Mouse (Mus musculus) liver, postnatal 0 days (tissue): ENCODE measurements around the gene Dnajc30. TPM values are rescaled to one million over a fixed set of nuclear protein-coding genes. Genes with fewer than 3 reads are reported as not detected.

Experiments
- ATAC-seq: fragments of 200-750 bp; cut with Nextera tagmentation; 2 replicates; pipeline ENCODE4 v1.8.0; 2017; ENCODE audit warnings: mild to moderate bottlenecking, moderate library complexity
- DNase-seq: peaks from one replicate; pipeline ENCODE4 v3.0.0-alpha.2; 2016
- H3K27ac ChIP-seq: fragments of 300-500 bp; sonication (generic); 2 replicates; pipeline ENCODE4 v1.5.1; 2014; ENCODE audit warnings: antibody characterized with exemption, moderate library complexity, mild to moderate bottlenecking, low read depth
- H3K27me3 ChIP-seq: fragments of 300-500 bp; sonication (generic); 2 replicates; pipeline ENCODE4 v1.6.1; 2014; ENCODE audit warnings: low read length, control low read depth, mixed read lengths; ENCODE audit not compliant: insufficient read depth
- H3K36me3 ChIP-seq: fragments of 300-500 bp; sonication (generic); replicated peaks from 2 replicates; pipeline ENCODE4 v1.6.1; 2014; ENCODE audit warnings: mild to moderate bottlenecking, control low read depth, low read length, moderate library complexity, mixed read lengths; ENCODE audit not compliant: insufficient read depth
- H3K4me1 ChIP-seq: fragments of 300-500 bp; sonication (generic); 2 replicates; pipeline ENCODE4 v1.6.1; 2014; ENCODE audit warnings: antibody characterized with exemption, mild to moderate bottlenecking, control low read depth; ENCODE audit not compliant: insufficient read depth
- H3K4me2 ChIP-seq: fragments of 300-500 bp; sonication (generic); 2 replicates; pipeline ENCODE4 v1.6.1; 2014; ENCODE audit warnings: low read depth, mild to moderate bottlenecking, low read length, moderate library complexity, mixed read lengths
- H3K4me3 ChIP-seq: fragments of 300-500 bp; sonication (generic); 2 replicates; pipeline ENCODE4 v1.5.1; 2014; ENCODE audit warnings: low read depth, low read length
- H3K9ac ChIP-seq: fragments of 300-500 bp; sonication (generic); replicated peaks from 2 replicates; pipeline ENCODE4 v1.6.1; 2014; ENCODE audit warnings: mild to moderate bottlenecking, moderate library complexity
- H3K9me3 ChIP-seq: fragments of 300-500 bp; sonication (generic); 2 replicates; pipeline ENCODE4 v1.6.1; 2016; ENCODE audit warnings: mild to moderate bottlenecking, control low read depth, low read length, mixed read lengths
- CTCF ChIP-seq: sonication (generic); IDR thresholded peaks from 2 replicates; pipeline ENCODE4 v1.5.1; 2016; ENCODE audit warnings: antibody characterized with exemption, low read depth
- EP300 ChIP-seq: IDR thresholded peaks from 2 replicates; pipeline ENCODE4 v1.6.1; 2016; ENCODE audit warnings: antibody characterized with exemption, low read depth, mild to moderate bottlenecking
- WGBS: fragments of 180-500 bp; shearing (Covaris S2); extraction: QIAGEN DNeasy Blood & Tissue Kit; methylation state at CpG from one replicate; pipeline ENCODE4 v1.1.7; 2014; ENCODE audit not compliant: insufficient replicate concordance; 5-methylcytosine and 5-hydroxymethylcytosine counted together
- polyA plus RNA-seq: library from polyadenylated mRNA; unstranded; fragments of >200 nt; fragmentation: Nextera tagmentation; extraction: Ambion mirVana; gene quantifications from 2 replicates; pipeline ENCODE4 v1.2.1, GENCODE M21; 2015

The Dnajc30 gene
- polyA plus RNA-seq, 1 experiment from 2014 or later: 28.7 TPM

DNA sequence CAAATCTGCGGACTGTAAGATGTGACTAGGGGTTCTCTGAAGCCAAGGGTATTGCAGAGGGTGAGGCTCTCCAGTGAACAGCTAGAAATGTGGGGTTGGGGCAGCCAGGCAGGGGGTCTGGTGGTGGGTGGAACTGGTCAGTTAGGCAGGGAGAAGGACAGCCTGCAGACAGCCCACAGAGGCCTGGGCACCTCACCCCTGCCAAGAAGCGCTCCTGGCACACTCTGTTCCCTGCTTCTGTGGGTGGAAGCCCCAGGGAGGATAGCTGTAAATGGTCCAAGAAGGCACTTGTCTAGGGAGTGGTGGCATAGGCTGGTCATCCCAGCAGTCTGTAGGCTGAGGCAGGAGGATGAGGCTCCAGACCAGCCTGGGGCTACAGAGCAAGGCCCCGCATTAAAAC lies 45.4 kb downstream of the Dnajc30 start:
- no peak overlapping the region for H3K9ac ChIP-seq
- peaks cover 28% of the 10 kb centered on the region for H3K27me3 ChIP-seq
- H3K36me3 ChIP-seq: no peaks in the 10 kb centered on the region
- WGBS: 76% methylated on average over 3 of the region's 3 CpGs
- DNase-seq (no peak), ATAC-seq (no peak)
- peak overlapping the region; percentile 95 for H3K27ac ChIP-seq
- H3K4me2 ChIP-seq: peak overlapping the region; percentile 76
- H3K4me3 ChIP-seq: no peak overlapping the region
- H3K4me1 ChIP-seq: peaks cover 11% of the 10 kb centered on the region
- H3K9me3 ChIP-seq: no peaks in the 10 kb centered on the region
- TF ChIP-seq CTCF (no peak), EP300 (no peak)

- peaks cover 11% of the 10 kb centered on the region for H3K4me1 ChIP-seq
- H3K36me3 ChIP-seq: no peaks in the 10 kb centered on the region
- DNase-seq (no peak), ATAC-seq (no peak)
- WGBS: 41% methylated on average over 6 of the region's 6 CpGs
- H3K27me3 ChIP-seq: peaks cover 28% of the 10 kb centered on the region
- no peak overlapping the region for H3K9ac ChIP-seq
- H3K27ac ChIP-seq: no peak overlapping the region
- no peak overlapping the region for H3K4me2 ChIP-seq
- H3K9me3 ChIP-seq: no peaks in the 10 kb centered on the region
- TF ChIP-seq CTCF: no peak
- no peak overlapping the region for H3K4me3 ChIP-seq
Observed at GRCm38 (mm10) chr5:135109976-135110375, 46.0 kb downstream of the Dnajc30 start.

DNA sequence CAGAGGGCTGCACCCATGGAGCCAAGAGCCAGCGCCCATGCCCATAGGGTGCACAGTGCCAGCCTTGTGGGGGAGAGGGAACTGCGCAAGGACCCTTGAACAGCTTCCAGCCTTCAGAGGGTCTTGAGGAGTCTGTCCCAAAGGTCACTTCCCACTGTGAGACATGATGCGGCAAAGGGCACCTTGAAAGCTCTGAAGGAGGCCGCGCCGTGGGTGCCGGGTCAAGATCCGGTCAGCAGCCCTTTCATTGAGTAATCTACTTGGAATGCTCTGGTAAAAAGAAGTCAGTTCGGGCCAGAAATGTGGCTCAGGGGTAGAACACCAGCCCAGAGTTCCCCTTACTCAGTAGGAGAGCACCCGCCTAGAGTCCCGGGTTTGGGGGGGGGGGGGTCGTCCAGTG lies 49.8 kb downstream of the Dnajc30 start:
- Histone ChIP-seq H3K27me3 (0 out of 2 replicates have a peak, but pooled peaks cover 3% of the 10 kb centered on the region), H3K4me3 (no peak overlapping the region), H3K4me2 (no peak overlapping the region), H3K9me3 (no peaks in the 10 kb centered on the region), H3K36me3 (no peaks in the 10 kb centered on the region), H3K9ac (no peak overlapping the region), H3K4me1 (peaks cover 11% of the 10 kb centered on the region), H3K27ac (no peak overlapping the region)
- WGBS: 79% methylated on average over 12 of the region's 12 CpGs
- ATAC-seq (no peak), DNase-seq (no peak)
- TF ChIP-seq CTCF: no peak
- TF ChIP-seq EP300: no peak

GRCm38 (mm10) chr5:135115241-135115640 lies 51.2 kb downstream of the Dnajc30 start:
- H3K4me3 ChIP-seq: no peak overlapping the region
- H3K27ac ChIP-seq: peak overlapping the region; percentile 58
- H3K9ac ChIP-seq: no peak overlapping the region
- peaks cover 8% of the 10 kb centered on the region for H3K4me1 ChIP-seq
- H3K27me3 ChIP-seq: no peaks in the 10 kb centered on the region
- no peaks in the 10 kb centered on the region for H3K9me3 ChIP-seq
- TF ChIP-seq CTCF (no peak), EP300 (no peak)
- ATAC-seq: peak; percentile 92
- H3K4me2 ChIP-seq: no peak overlapping the region
- 56% methylated on average over 8 of the region's 8 CpGs for WGBS
- DNase-seq: peak; percentile 75
- H3K36me3 ChIP-seq: no peaks in the 10 kb centered on the region

Other genes starting within 250 kb of the Dnajc30 start
- not detected in 2 replicates for gene Tmem270, start 157.5 kb upstream of the Dnajc30 start, polyA plus RNA-seq
- gene Cldn13, start 148.7 kb upstream of the Dnajc30 start, polyA plus RNA-seq: 138 and 152 TPM in 2 replicates
- 17.3 and 21.7 TPM in 2 replicates for gene Mettl27, start 131.8 kb upstream of the Dnajc30 start, polyA plus RNA-seq
- 0.13 and 0.32 TPM in 2 replicates for gene Cldn4, start 117.3 kb upstream of the Dnajc30 start, polyA plus RNA-seq
- gene Cldn3, start 78.0 kb upstream of the Dnajc30 start, polyA plus RNA-seq: 65.0 and 73.7 TPM in 2 replicates
- 47.9 and 49.2 TPM in 2 replicates for gene Abhd11, start 55.0 kb upstream of the Dnajc30 start, polyA plus RNA-seq
- 2.3 and 2.5 TPM in 2 replicates for gene Stx1a, start 40.7 kb upstream of the Dnajc30 start, polyA plus RNA-seq
- 38.3 TPM in 2 replicates for gene Bud23, start 757 bp downstream of the Dnajc30 start, polyA plus RNA-seq
- 0.53 and 0.80 TPM in 2 replicates for gene Vps37d, start 14.1 kb downstream of the Dnajc30 start, polyA plus RNA-seq
- 18.2 and 19.5 TPM in 2 replicates for gene Mlxipl, start 25.7 kb downstream of the Dnajc30 start, polyA plus RNA-seq
- gene Tbl2, start 85.5 kb downstream of the Dnajc30 start, polyA plus RNA-seq: 10.4 and 12.3 TPM in 2 replicates
- 30.1 and 32.6 TPM in 2 replicates for gene Bcl7b, start 104.1 kb downstream of the Dnajc30 start, polyA plus RNA-seq
- 10.5 and 11.7 TPM in 2 replicates for gene Baz1b, start 123.1 kb downstream of the Dnajc30 start, polyA plus RNA-seq
- 0.16 and 0.25 TPM in 2 replicates for gene Fzd9, start 187.0 kb downstream of the Dnajc30 start, polyA plus RNA-seq